Mouse (Mus musculus): ENCODE data around the gene Ifitm2. TPM values are rescaled to one million over a fixed set of nuclear protein-coding genes. Genes with fewer than 3 reads are reported as not detected.

The Ifitm2 gene
- polyA plus RNA-seq, 1 experiment from 2014 or later, result 1,087 TPM

DNA sequence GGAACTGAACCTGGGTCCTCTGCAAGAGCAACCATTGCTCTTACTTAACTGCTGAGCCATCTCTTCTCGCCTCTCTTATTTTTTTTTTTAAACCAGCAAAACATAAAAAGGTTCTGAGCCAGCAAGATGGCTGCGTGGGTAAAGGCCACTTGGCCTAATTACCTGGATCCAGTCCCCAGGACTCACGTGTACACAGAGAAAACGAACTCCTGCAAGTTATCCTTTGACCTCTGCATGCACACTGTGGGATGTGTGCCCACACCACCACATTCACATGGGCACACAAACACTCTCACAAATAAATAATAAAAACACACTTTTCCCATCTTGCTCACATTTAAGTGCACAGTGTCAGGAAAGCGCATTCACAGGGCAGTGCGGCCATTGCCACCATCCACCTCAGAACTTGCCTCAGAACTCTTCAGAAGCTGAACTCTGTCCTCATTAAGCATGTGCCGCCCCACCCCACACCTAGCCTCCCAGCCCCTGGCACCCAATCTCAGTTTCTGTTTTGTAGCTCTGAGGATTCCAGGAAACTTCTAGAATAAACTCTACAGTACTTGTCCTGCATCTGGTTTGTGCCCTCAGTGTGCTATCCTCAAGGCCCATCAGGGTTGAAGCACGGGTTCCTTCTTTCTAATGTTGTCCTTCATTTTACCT, 41.6 kb downstream of the Ifitm2 start:
- H3K4me2 ChIP-seq, result no peak overlapping the region
- no peak overlapping the region for H3K27ac ChIP-seq (ENCODE audit: low read depth)
- ATAC-seq (ENCODE audit: insufficient read depth), result no peak
- no peaks in the 10 kb centered on the region for H3K27me3 ChIP-seq (ENCODE audit: insufficient read depth, low read length)
- H3K4me3 ChIP-seq (ENCODE audit: low read depth, low read length), result no peak overlapping the region
- H3K9me3 ChIP-seq (ENCODE audit: low read depth, low read length), result no peaks in the 10 kb centered on the region
- WGBS, result 76% methylated on average over 8 of the region's 8 CpGs
- no peaks in the 10 kb centered on the region for H3K4me1 ChIP-seq (ENCODE audit: insufficient read depth)
- no peak for DNase-seq
- TF ChIP-seq CTCF (IDR thresholded peaks at IDR 0.05; ENCODE audit: low read depth), result no peak
- no peak overlapping the region for H3K9ac ChIP-seq
- no peaks in the 10 kb centered on the region for H3K36me3 ChIP-seq (ENCODE audit: insufficient read depth)

DNA sequence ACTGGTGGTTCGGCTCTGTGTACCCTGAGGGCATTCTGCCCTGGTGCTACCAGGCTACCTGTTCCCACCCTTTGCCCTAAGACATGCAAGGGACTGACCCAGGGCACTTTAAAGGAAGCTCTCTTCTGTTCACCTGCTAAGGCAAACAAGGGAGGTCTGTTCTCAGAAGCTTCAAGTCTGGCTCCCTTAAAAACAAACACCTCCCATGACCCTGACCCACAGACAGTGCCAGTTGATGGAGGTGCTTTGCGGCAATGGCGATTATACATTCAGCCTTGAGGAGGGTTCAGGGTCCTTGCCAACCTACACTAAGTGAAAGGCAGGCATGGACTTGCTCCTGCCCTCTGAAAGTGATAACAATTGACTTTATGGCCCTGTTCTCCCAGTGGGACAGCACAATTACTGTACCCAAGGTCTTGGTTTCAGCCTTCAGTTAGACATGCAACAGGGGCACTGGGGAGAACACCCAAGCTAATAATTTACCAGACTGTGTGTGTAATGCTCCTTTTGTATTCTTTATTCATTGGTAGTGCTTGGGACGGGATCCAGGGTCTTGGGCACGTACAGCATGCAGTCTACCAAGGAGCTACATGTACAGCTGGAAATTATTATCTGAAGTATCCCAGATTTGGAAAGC, 42.8 kb downstream of the Ifitm2 start:
- WGBS, result 58% methylated on average over 5 of the region's 5 CpGs
- Histone ChIP-seq H3K27me3 (ENCODE audit: insufficient read depth, low read length) (no peaks in the 10 kb centered on the region), H3K4me3 (ENCODE audit: low read depth, low read length) (no peak overlapping the region), H3K27ac (ENCODE audit: low read depth) (no peak overlapping the region), H3K36me3 (ENCODE audit: insufficient read depth) (no peaks in the 10 kb centered on the region), H3K9ac (no peak overlapping the region), H3K9me3 (ENCODE audit: low read depth, low read length) (no peaks in the 10 kb centered on the region), H3K4me1 (ENCODE audit: insufficient read depth) (no peaks in the 10 kb centered on the region), H3K4me2 (no peak overlapping the region)
- no peak for ATAC-seq (ENCODE audit: insufficient read depth)
- TF ChIP-seq CTCF (IDR thresholded peaks at IDR 0.05; ENCODE audit: low read depth), result no peak
- DNase-seq, result no peak

- DNase-seq, result no peak
- TF ChIP-seq CTCF (IDR thresholded peaks at IDR 0.05; ENCODE audit: low read depth), result no peak
- H3K4me1 ChIP-seq (ENCODE audit: insufficient read depth), result no peaks in the 10 kb centered on the region
- no peaks in the 10 kb centered on the region for H3K9me3 ChIP-seq (ENCODE audit: low read depth, low read length)
- ATAC-seq (ENCODE audit: insufficient read depth), result no peak
- H3K27me3 ChIP-seq (ENCODE audit: insufficient read depth, low read length), result no peaks in the 10 kb centered on the region
- no peak overlapping the region for H3K4me3 ChIP-seq (ENCODE audit: low read depth, low read length)
- H3K4me2 ChIP-seq, result no peak overlapping the region
- 51% methylated on average over 3 of the region's 3 CpGs for WGBS
- H3K27ac ChIP-seq (ENCODE audit: low read depth), result no peak overlapping the region
- no peaks in the 10 kb centered on the region for H3K36me3 ChIP-seq (ENCODE audit: insufficient read depth)
- H3K9ac ChIP-seq, result no peak overlapping the region
Observed at GRCm38 (mm10) chr7:140912293-140912692, 43.5 kb downstream of the Ifitm2 start.

GRCm38 (mm10) chr7:140908634-140909107, 47.1 kb downstream of the Ifitm2 start:
- peak; percentile 79 for ATAC-seq (ENCODE audit: insufficient read depth)
- H3K27me3 ChIP-seq (ENCODE audit: insufficient read depth, low read length), result no peaks in the 10 kb centered on the region
- peak overlapping the region; percentile 40 for H3K4me3 ChIP-seq (ENCODE audit: low read depth, low read length)
- WGBS, result 1% methylated on average over 19 of the region's 19 CpGs
- H3K9ac ChIP-seq, result peak overlapping the region; percentile 36
- peak; percentile 90 for DNase-seq
- peak overlapping the region; percentile 93 for H3K4me2 ChIP-seq
- H3K27ac ChIP-seq (ENCODE audit: low read depth), result no peak overlapping the region
- no peaks in the 10 kb centered on the region for H3K9me3 ChIP-seq (ENCODE audit: low read depth, low read length)
- H3K36me3 ChIP-seq (ENCODE audit: insufficient read depth), result no peaks in the 10 kb centered on the region
- no peaks in the 10 kb centered on the region for H3K4me1 ChIP-seq (ENCODE audit: insufficient read depth)
- TF ChIP-seq CTCF (IDR thresholded peaks at IDR 0.05; ENCODE audit: low read depth), result peak; percentile 88

DNA sequence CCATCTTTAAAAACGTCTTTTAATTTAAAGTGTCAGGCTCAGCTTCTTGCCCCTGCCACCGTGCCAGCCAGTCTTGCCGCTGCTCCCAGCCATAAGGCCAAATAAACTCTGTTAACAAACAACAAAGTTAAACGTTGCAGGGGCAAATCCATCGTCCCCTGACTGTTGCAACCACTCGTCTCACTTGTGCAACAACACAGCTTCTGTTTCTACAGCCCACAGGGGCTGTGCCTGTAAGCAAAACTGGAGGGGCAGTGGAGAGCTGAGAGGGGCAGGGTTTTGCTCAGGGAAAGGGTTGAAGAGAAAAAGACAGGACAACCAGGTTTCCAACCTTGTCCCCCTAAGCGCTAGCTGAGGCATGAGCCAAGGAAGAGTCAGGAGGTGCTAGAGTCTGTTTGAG, 47.6 kb downstream of the Ifitm2 start:
- Histone ChIP-seq H3K27me3 (ENCODE audit: insufficient read depth, low read length) (no peaks in the 10 kb centered on the region), H3K27ac (ENCODE audit: low read depth) (no peak overlapping the region), H3K36me3 (ENCODE audit: insufficient read depth) (no peaks in the 10 kb centered on the region), H3K9me3 (ENCODE audit: low read depth, low read length) (no peaks in the 10 kb centered on the region), H3K4me2 (peak overlapping the region; percentile 93), H3K4me1 (ENCODE audit: insufficient read depth) (no peaks in the 10 kb centered on the region), H3K9ac (no peak overlapping the region), H3K4me3 (ENCODE audit: low read depth, low read length) (peak overlapping the region; percentile 40; the same call in 1 of the 2 replicates)
- 45% methylated on average over 7 of the region's 7 CpGs for WGBS
- ATAC-seq (ENCODE audit: insufficient read depth) (0 out of 2 replicates have a peak, but pooled peaks have one; percentile 5), DNase-seq (no peak)
- no peak for TF ChIP-seq CTCF (IDR thresholded peaks at IDR 0.05; ENCODE audit: low read depth)

DNA sequence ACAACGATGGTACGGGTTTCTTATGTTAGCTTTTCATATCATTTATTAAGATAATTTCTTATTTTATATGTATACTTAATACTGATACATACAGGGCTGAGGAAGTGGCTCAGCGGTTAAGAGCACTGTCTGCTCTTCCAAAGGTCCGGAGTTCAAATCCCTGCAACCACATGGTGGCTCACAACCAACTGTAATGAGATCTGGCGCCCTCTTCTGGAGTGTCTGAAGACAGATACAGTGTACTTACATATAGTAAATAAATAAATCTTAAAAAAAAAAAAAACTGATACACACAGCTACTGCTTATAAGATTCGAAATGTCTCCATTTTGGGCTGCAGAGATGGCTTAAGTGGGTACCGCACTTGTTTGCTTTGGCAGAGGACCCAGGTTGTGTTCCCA, 48.1 kb downstream of the Ifitm2 start:
- ATAC-seq (ENCODE audit: insufficient read depth), result no peak
- no peak for DNase-seq
- no peaks in the 10 kb centered on the region for H3K9me3 ChIP-seq (ENCODE audit: low read depth, low read length)
- no peak overlapping the region for H3K4me2 ChIP-seq
- H3K27me3 ChIP-seq (ENCODE audit: insufficient read depth, low read length), result no peaks in the 10 kb centered on the region
- peak; percentile 23; the same call in 1 of the 2 replicates for TF ChIP-seq CTCF (IDR thresholded peaks at IDR 0.05; ENCODE audit: low read depth)
- 79% methylated on average over 7 of the region's 7 CpGs for WGBS
- H3K4me1 ChIP-seq (ENCODE audit: insufficient read depth), result no peaks in the 10 kb centered on the region
- no peaks in the 10 kb centered on the region for H3K36me3 ChIP-seq (ENCODE audit: insufficient read depth)
- H3K9ac ChIP-seq, result no peak overlapping the region
- no peak overlapping the region for H3K27ac ChIP-seq (ENCODE audit: low read depth)
- H3K4me3 ChIP-seq (ENCODE audit: low read depth, low read length), result no peak overlapping the region

DNA sequence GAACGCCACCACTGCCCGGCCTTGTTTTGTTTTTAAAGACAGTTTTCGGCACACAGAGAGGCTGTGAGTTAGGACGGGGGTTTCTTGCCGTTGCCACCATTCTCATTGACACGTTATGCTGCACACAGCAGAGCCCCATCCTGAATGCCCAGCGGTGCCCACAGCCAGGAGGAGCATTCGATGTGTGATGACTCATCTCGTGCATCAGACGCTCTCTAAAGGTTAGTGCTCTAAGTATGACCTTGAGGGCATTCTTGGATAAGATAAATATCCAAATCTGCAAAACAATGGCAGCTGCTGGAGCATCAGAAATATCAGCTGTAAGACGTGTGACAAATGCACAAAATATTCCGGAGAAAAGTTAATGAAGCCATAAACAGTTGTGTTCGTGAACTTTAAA, 48.7 kb downstream of the Ifitm2 start:
- Histone ChIP-seq H3K4me1 (ENCODE audit: insufficient read depth) (no peaks in the 10 kb centered on the region), H3K4me2 (no peak overlapping the region), H3K27me3 (ENCODE audit: insufficient read depth, low read length) (no peaks in the 10 kb centered on the region), H3K27ac (ENCODE audit: low read depth) (no peak overlapping the region), H3K9ac (no peak overlapping the region), H3K9me3 (ENCODE audit: low read depth, low read length) (no peaks in the 10 kb centered on the region), H3K4me3 (ENCODE audit: low read depth, low read length) (no peak overlapping the region), H3K36me3 (ENCODE audit: insufficient read depth) (no peaks in the 10 kb centered on the region)
- 66% methylated on average over 13 of the region's 13 CpGs for WGBS
- ATAC-seq (ENCODE audit: insufficient read depth) (no peak), DNase-seq (no peak)
- TF ChIP-seq CTCF (IDR thresholded peaks at IDR 0.05; ENCODE audit: low read depth), result no peak
